Mouse (Mus musculus) bone marrow macrophage, adult 2 months (primary cell): ENCODE data around the gene Pam16. TPM values are rescaled to one million over a fixed set of nuclear protein-coding genes. Genes with fewer than 3 reads are reported as not detected.

Source experiments
- H3K27ac ChIP-seq: 2 replicates; pipeline ENCODE4 v1.5.1; 2012; ENCODE audit warnings: low read depth, low read length; ENCODE audit not compliant: insufficient read depth
- H3K4me1 ChIP-seq: 2 replicates; pipeline ENCODE4 v1.6.1; 2012; ENCODE audit warnings: low read length; ENCODE audit not compliant: control insufficient read depth, insufficient read depth
- H3K4me3 ChIP-seq: 2 replicates; pipeline ENCODE4 v1.5.1; 2012; ENCODE audit warnings: mild to moderate bottlenecking, low read length, moderate library complexity; ENCODE audit not compliant: insufficient read depth
- CTCF ChIP-seq: IDR thresholded peaks from 2 replicates; pipeline ENCODE4 v1.5.1; 2012; ENCODE audit warnings: low read depth, mild to moderate bottlenecking, low read length, moderate library complexity
- POLR2A ChIP-seq: IDR thresholded peaks from 2 replicates; pipeline ENCODE4 v1.6.1; 2012; ENCODE audit warnings: mild to moderate bottlenecking, low read depth, low read length, borderline replicate concordance
- polyA plus RNA-seq: library from polyadenylated mRNA; stranded (reverse); fragments of >200 nt; gene quantifications from 2 replicates; pipeline ENCODE4 v1.2.4, GENCODE M21; 2012; ENCODE audit not compliant: missing spikeins, insufficient read depth, insufficient read length

Gene Pam16
- polyA plus RNA-seq, 1 experiment, result 27.3 TPM

GRCm38 (mm10) chr16:4602766-4603452 is 21.9 kb downstream of the Pam16 start:
- H3K27ac ChIP-seq, result no peak overlapping the region
- H3K4me1 ChIP-seq, result peaks cover 14% of the 10 kb centered on the region
- no peak overlapping the region for H3K4me3 ChIP-seq
- TF ChIP-seq POLR2A (no peak), CTCF (no peak)

- TF ChIP-seq CTCF (no peak), POLR2A (no peak)
- H3K4me1 ChIP-seq, result peaks cover 14% of the 10 kb centered on the region
- no peak overlapping the region for H3K27ac ChIP-seq
- H3K4me3 ChIP-seq, result no peak overlapping the region
Observed at GRCm38 (mm10) chr16:4602189-4602588, 22.6 kb downstream of the Pam16 start.

GRCm38 (mm10) chr16:4600701-4601310 is 24.0 kb downstream of the Pam16 start:
- peaks cover 1% of the 10 kb centered on the region; the same call in 1 of the 2 replicates for H3K4me1 ChIP-seq
- no peak overlapping the region for H3K4me3 ChIP-seq
- TF ChIP-seq POLR2A (no peak), CTCF (no peak)
- no peak overlapping the region for H3K27ac ChIP-seq

GRCm38 (mm10) chr16:4599616-4600015 is 25.2 kb downstream of the Pam16 start:
- Histone ChIP-seq H3K4me3 (no peak overlapping the region), H3K27ac (no peak overlapping the region), H3K4me1 (no peaks in the 10 kb centered on the region)
- TF ChIP-seq POLR2A, result no peak
- TF ChIP-seq CTCF, result no peak

- no peak for TF ChIP-seq CTCF
- no peak for TF ChIP-seq POLR2A
- Histone ChIP-seq H3K4me3 (no peak overlapping the region), H3K4me1 (no peaks in the 10 kb centered on the region), H3K27ac (no peak overlapping the region)
Observed at GRCm38 (mm10) chr16:4598891-4599543, 25.8 kb downstream of the Pam16 start.

GRCm38 (mm10) chr16:4598041-4598440 is 26.7 kb downstream of the Pam16 start:
- Histone ChIP-seq H3K27ac (no peak overlapping the region), H3K4me3 (no peak overlapping the region), H3K4me1 (no peaks in the 10 kb centered on the region)
- TF ChIP-seq CTCF (no peak), POLR2A (no peak)

GRCm38 (mm10) chr16:4597296-4597695 is 27.5 kb downstream of the Pam16 start:
- no peak for TF ChIP-seq POLR2A
- no peak for TF ChIP-seq CTCF
- Histone ChIP-seq H3K4me3 (no peak overlapping the region), H3K4me1 (no peaks in the 10 kb centered on the region), H3K27ac (no peak overlapping the region)

GRCm38 (mm10) chr16:4596836-4597235 is 28.0 kb downstream of the Pam16 start:
- Histone ChIP-seq H3K4me1 (no peaks in the 10 kb centered on the region), H3K27ac (no peak overlapping the region), H3K4me3 (no peak overlapping the region)
- TF ChIP-seq CTCF (no peak), POLR2A (no peak)

- Histone ChIP-seq H3K4me1 (no peaks in the 10 kb centered on the region), H3K4me3 (no peak overlapping the region), H3K27ac (no peak overlapping the region)
- TF ChIP-seq CTCF (no peak), POLR2A (no peak)
Observed at GRCm38 (mm10) chr16:4596141-4596728, 28.6 kb downstream of the Pam16 start.

- Histone ChIP-seq H3K4me3 (no peak overlapping the region), H3K4me1 (no peaks in the 10 kb centered on the region), H3K27ac (no peak overlapping the region)
- TF ChIP-seq POLR2A (no peak), CTCF (no peak)
Observed at GRCm38 (mm10) chr16:4595527-4595963, 29.2 kb downstream of the Pam16 start.
